Mouse (Mus musculus) midbrain, postnatal 0 days (tissue): ENCODE data around the gene Mgat3. TPM values are rescaled to one million over a fixed set of nuclear protein-coding genes. Genes with fewer than 3 reads are reported as not detected.

Experiments
- ATAC-seq: fragments of 200-750 bp; cut with Nextera tagmentation; 2 replicates; pipeline ENCODE4 v1.8.0; 2017; ENCODE audit warnings: moderate number of reproducible peaks, mild to moderate bottlenecking, moderate TSS enrichment, moderate library complexity; ENCODE audit not compliant: low FRiP score
- DNase-seq: peaks from one replicate; pipeline ENCODE4 v3.0.0-alpha.2; 2015; ENCODE audit warnings: low spot score
- H3K27ac ChIP-seq: fragments of 300-500 bp; sonication (generic); 2 replicates; pipeline ENCODE4 v1.5.1; 2014; ENCODE audit warnings: low read depth, mild to moderate bottlenecking, low read length, mixed read lengths
- H3K27me3 ChIP-seq: fragments of 300-500 bp; sonication (generic); 2 replicates; pipeline ENCODE4 v1.6.1; 2014; ENCODE audit warnings: low read length, control low read depth, mixed read lengths; ENCODE audit not compliant: insufficient read depth
- H3K36me3 ChIP-seq: fragments of 300-500 bp; sonication (generic); 2 replicates; pipeline ENCODE4 v1.6.1; 2014; ENCODE audit warnings: low read length, control low read depth, mixed read lengths; ENCODE audit not compliant: insufficient read depth
- H3K4me1 ChIP-seq: fragments of 300-500 bp; sonication (generic); 2 replicates; pipeline ENCODE4 v1.6.1; 2014; ENCODE audit warnings: mild to moderate bottlenecking, control low read depth, antibody characterized with exemption, low read length, mixed read lengths; ENCODE audit not compliant: insufficient read depth
- H3K4me2 ChIP-seq: fragments of 300-500 bp; sonication (generic); 2 replicates; pipeline ENCODE4 v1.6.1; 2014; ENCODE audit warnings: low read depth, mild to moderate bottlenecking, low read length, mixed read lengths; ENCODE audit not compliant: poor library complexity, severe bottlenecking
- H3K4me3 ChIP-seq: fragments of 300-500 bp; sonication (generic); 2 replicates; pipeline ENCODE4 v1.5.1; 2014; ENCODE audit warnings: low read depth, mild to moderate bottlenecking, low read length, moderate library complexity
- H3K9ac ChIP-seq: fragments of 300-500 bp; sonication (generic); replicated peaks from 2 replicates; pipeline ENCODE4 v1.6.1; 2014; ENCODE audit warnings: mild to moderate bottlenecking, low read length, moderate library complexity, mixed read lengths; ENCODE audit not compliant: poor library complexity, severe bottlenecking
- H3K9me3 ChIP-seq: fragments of 300-500 bp; sonication (generic); 2 replicates; pipeline ENCODE4 v1.6.1; 2016; ENCODE audit warnings: low read length, control low read depth
- CTCF ChIP-seq: IDR thresholded peaks from 2 replicates; pipeline ENCODE4 v1.5.1; 2016; ENCODE audit warnings: antibody characterized with exemption, mild to moderate bottlenecking
- WGBS: fragments of 180-500 bp; shearing (Covaris S2); extraction: QIAGEN DNeasy Blood & Tissue Kit; methylation state at CpG from one replicate; pipeline ENCODE4 v1.1.7; 2014; 5-methylcytosine and 5-hydroxymethylcytosine counted together
- polyA plus RNA-seq: library from polyadenylated mRNA; unstranded; fragments of >200 nt; fragmentation: Nextera tagmentation; extraction: Ambion mirVana; gene quantifications from 2 replicates; pipeline ENCODE4 v1.2.1, GENCODE M21; 2015
- total RNA-seq: library from RNA; depleted of rRNA; stranded (reverse); fragments of >200 nt; gene quantifications from 2 replicates; pipeline ENCODE4 v1.2.3, GENCODE M21; 2014

Gene Mgat3
- total and polyA plus RNA-seq, 2 experiments from 2014 or later: 13.3 to 101 TPM

- TF ChIP-seq CTCF: no peak
These were observed 16.6 kb downstream of the Mgat3 start for GRCm38 (mm10) chr15:80190075-80190474.

DNA sequence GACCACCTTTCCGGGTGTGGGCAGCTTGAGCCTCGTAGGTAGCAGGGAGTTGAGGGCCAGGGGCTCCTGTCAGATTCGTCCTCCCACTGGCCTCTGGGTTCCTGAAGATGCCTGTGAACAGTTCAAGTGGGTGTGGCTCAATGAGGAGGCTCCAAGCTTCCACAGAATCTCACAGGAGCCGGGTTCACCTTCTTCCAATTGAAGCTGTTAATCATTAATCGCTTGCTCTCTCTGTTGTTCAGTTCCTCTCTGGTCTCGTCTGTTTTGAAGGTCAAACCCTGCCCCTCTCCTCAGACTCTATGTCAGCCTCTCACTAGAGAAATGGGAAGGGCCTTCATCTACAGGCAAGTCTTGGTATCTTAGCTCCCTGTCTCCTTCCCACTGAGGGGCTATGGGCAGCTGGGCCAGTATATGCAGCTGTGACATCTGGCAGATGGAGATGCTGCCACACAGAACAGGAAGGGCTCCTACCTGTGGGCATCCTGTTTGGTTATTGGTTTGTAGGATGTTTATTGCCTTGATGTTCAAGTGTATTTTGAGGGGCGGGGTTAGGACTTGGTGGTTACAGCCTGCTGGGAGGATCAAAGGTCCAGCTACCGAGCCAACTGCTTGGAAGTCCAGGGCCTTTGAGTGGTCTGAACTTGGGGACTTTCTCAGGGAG, 18.2 kb downstream of the Mgat3 start:
- Histone ChIP-seq H3K27ac (no peak overlapping the region), H3K27me3 (no peaks in the 10 kb centered on the region), H3K36me3 (no peaks in the 10 kb centered on the region), H3K9me3 (no peaks in the 10 kb centered on the region), H3K4me3 (no peak overlapping the region), H3K4me2 (no peak overlapping the region), H3K9ac (no peak overlapping the region), H3K4me1 (no peaks in the 10 kb centered on the region)
- no peak for TF ChIP-seq CTCF
- ATAC-seq (no peak), DNase-seq (no peak)
- WGBS: 81% methylated on average over 8 of the region's 8 CpGs

More at GRCm38 (mm10) chr15:80190075-80190474, 16.6 kb downstream of the Mgat3 start:
- Histone ChIP-seq H3K4me2 (no peak overlapping the region), H3K4me1 (no peaks in the 10 kb centered on the region), H3K9me3 (no peaks in the 10 kb centered on the region), H3K4me3 (no peak overlapping the region), H3K36me3 (no peaks in the 10 kb centered on the region), H3K9ac (no peak overlapping the region), H3K27ac (no peak overlapping the region), H3K27me3 (no peaks in the 10 kb centered on the region)
- ATAC-seq: no peak
- no peak for DNase-seq
- 74% methylated on average over 4 of the region's 4 CpGs for WGBS

GRCm38 (mm10) chr15:80192246-80192585, 18.7 kb downstream of the Mgat3 start:
- 92% methylated on average over 5 of the region's 6 CpGs for WGBS
- no peak for DNase-seq
- H3K27me3 ChIP-seq: no peaks in the 10 kb centered on the region

GRCm38 (mm10) chr15:80192847-80193246, 19.3 kb downstream of the Mgat3 start:
- Histone ChIP-seq H3K9me3 (no peaks in the 10 kb centered on the region), H3K36me3 (no peaks in the 10 kb centered on the region), H3K4me1 (no peaks in the 10 kb centered on the region), H3K4me2 (no peak overlapping the region), H3K4me3 (no peak overlapping the region), H3K9ac (no peak overlapping the region), H3K27me3 (no peaks in the 10 kb centered on the region), H3K27ac (no peak overlapping the region)
- 89% methylated on average over 7 of the region's 7 CpGs for WGBS
- DNase-seq (no peak), ATAC-seq (no peak)
- TF ChIP-seq CTCF: no peak

More at GRCm38 (mm10) chr15:80192246-80192585, 18.7 kb downstream of the Mgat3 start:
- no peaks in the 10 kb centered on the region for H3K9me3 ChIP-seq
- H3K9ac ChIP-seq: no peak overlapping the region
- ATAC-seq: no peak
- no peak overlapping the region for H3K4me3 ChIP-seq
- TF ChIP-seq CTCF: no peak
- H3K4me2 ChIP-seq: no peak overlapping the region
- no peaks in the 10 kb centered on the region for H3K36me3 ChIP-seq
- H3K27ac ChIP-seq: no peak overlapping the region
- no peaks in the 10 kb centered on the region for H3K4me1 ChIP-seq

DNA sequence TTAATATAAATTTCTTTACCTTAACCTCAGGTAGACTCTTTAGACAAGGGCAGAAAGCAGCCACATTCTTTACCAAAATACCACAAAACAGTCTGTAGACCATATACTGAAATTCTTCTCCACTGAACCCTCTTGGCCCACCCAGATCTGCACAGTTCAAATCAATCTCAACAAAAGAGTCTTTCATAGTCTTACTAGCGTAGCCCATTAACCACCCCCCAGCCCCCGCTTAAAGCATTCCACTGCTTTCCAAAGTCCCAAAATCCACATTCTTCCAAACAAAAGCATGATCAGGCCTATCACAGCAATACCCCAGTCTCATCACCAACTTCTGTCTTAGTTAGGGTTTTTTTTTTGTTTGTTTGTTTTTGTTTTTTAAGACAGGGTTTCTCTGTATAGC, 26.0 kb downstream of the Mgat3 start:
- 59% methylated on average over 2 of the region's 2 CpGs for WGBS
- Histone ChIP-seq H3K9ac (no peak overlapping the region), H3K4me3 (no peak overlapping the region), H3K4me2 (no peak overlapping the region), H3K9me3 (no peaks in the 10 kb centered on the region), H3K27ac (no peak overlapping the region), H3K36me3 (no peaks in the 10 kb centered on the region), H3K4me1 (no peaks in the 10 kb centered on the region), H3K27me3 (no peaks in the 10 kb centered on the region)
- no peak for DNase-seq
- no peak for ATAC-seq
- no peak for TF ChIP-seq CTCF

DNA sequence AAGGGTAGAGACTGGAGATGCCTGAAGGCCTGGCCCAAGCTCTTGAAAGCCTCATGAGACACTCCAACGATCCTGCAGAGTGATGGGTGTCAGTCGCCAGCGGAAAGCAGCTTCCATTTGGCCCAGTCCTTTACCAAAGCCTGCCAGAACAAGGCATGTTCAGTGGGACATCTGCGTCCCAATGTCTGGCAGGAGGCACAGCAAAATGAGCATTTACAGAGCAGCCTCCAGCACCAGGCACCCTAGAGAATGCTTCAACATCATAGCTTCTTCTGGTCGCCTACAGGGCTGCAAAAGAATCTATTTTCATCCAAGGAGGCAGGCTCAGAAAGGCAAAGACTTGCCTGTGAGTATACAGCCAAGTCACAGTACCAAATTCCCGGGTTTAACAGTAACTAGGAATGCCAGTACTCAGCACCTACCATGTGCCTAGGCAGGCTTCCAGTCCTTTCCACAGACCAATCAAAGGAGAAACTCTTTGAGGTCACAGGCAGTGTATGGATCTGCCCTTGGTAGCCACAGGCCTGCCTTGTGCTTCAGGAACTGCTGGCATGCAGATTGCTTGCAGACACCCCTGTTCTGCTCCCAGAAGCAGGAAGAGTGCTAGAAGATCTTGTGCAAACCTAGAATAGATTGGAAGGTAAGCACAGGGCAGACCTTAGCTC, 28.7 kb downstream of the Mgat3 start:
- no peak for TF ChIP-seq CTCF
- no peak for DNase-seq
- Histone ChIP-seq H3K9me3 (no peaks in the 10 kb centered on the region), H3K4me2 (no peak overlapping the region), H3K4me3 (no peak overlapping the region), H3K27ac (no peak overlapping the region), H3K4me1 (no peaks in the 10 kb centered on the region), H3K36me3 (no peaks in the 10 kb centered on the region), H3K9ac (no peak overlapping the region), H3K27me3 (no peaks in the 10 kb centered on the region)
- ATAC-seq: no peak
- WGBS: 87% methylated on average over 6 of the region's 6 CpGs
